Mouse (Mus musculus): ENCODE data around the gene Emp3.
"Not testable (repeated sequence)": the region's sequence is repeated elsewhere in the genome, so short reads cannot be mapped to it uniquely, and the experiment has no call there.

GRCm38 (mm10) chr7:45878278-45878677, 42.9 kb downstream of the Emp3 start, which contains the start of gene Grin2d:
- TF ChIP-seq CTCF, EP300 (IDR thresholded peaks at IDR 0.05): not testable (repeated sequence)

Measured in lung, postnatal 0 days (tissue).